ENCODE assay signal across 14 mouse cellular contexts in genomic region chr3:119419087-119419709, GRCm38 (mm10).
DNase-seq lines count a peak whose midpoint lies in the region; ATAC-seq and TF ChIP-seq lines count a peak whose summit lies in the region.
"Had no signal": no experiment of that assay in that cellular context is flagged by ENCODE, and none has a peak within 500 bp of the region (broad histone marks: within the 10 kb centered on the region; RNA-seq: fewer than 3 reads in every experiment).

No protein-coding gene starts in this region.

- peaks cover 12% of the 10 kb centered on the region for H3K4me1 ChIP-seq in forebrain, embryonic 13.5 days
- no peaks in the 10 kb centered on the region for H3K4me1 ChIP-seq in forebrain, embryonic 12.5 days
- H3K4me1 ChIP-seq: heart, embryonic 13.5 days; liver, embryonic 12.5 days had no signal

- no peak for TF ChIP-seq CTCF in brain, embryonic 14.5 days (IDR thresholded peaks at IDR 0.05; ENCODE audit: borderline replicate concordance, extremely low read depth, insufficient read depth, insufficient read length)

- no peaks in the 10 kb centered on the region for H3K36me3 ChIP-seq in forebrain, embryonic 13.5 days (ENCODE audit: poor library complexity, severe bottlenecking)
- H3K36me3 ChIP-seq in forebrain, embryonic 12.5 days (replicated peaks), result no peaks in the 10 kb centered on the region
- H3K36me3 ChIP-seq: heart, embryonic 13.5 days; liver, embryonic 12.5 days had no signal

- H3K4me2 ChIP-seq in forebrain, embryonic 13.5 days, result 0 out of 2 replicates have a peak overlapping the region, but pooled peaks have one; percentile 2
- H3K4me2 ChIP-seq in forebrain, embryonic 12.5 days, result no peak overlapping the region
- H3K4me2 ChIP-seq: heart, embryonic 13.5 days; liver, embryonic 12.5 days had no signal

- peak; percentile 12 to 21 for DNase-seq in layer of hippocampus, postnatal 14 days (ENCODE audit: low spot score in 2 of 2)
- no peak for DNase-seq in layer of hippocampus, postnatal 25 days (ENCODE audit: extremely low spot score in 1 of 2, low spot score in 1 of 2)
- peak; percentile 75 for DNase-seq in brain, embryonic 14.5 days (ENCODE audit: low read depth)
- DNase-seq in right cerebral cortex, postnatal 25 days, result peak; percentile 9
- DNase-seq in ovary, postnatal 10 days (ENCODE audit: low spot score), result no peak
- DNase-seq: cerebellum, adult 9-11 months; gastrocnemius, postnatal 36 days; kidney, adult 11 months; kidney, postnatal 14 days had no signal

- TF ChIP-seq POLR2A in brain, embryonic 14.5 days (IDR thresholded peaks at IDR 0.05; ENCODE audit: borderline replicate concordance, extremely low read depth, insufficient read depth, insufficient read length, poor library complexity, severe bottlenecking), result no peak

- no peaks in the 10 kb centered on the region for H3K27me3 ChIP-seq in forebrain, embryonic 13.5 days
- H3K27me3 ChIP-seq in forebrain, embryonic 12.5 days, result no peaks in the 10 kb centered on the region
- H3K27me3 ChIP-seq: heart, embryonic 13.5 days; liver, embryonic 12.5 days had no signal

- ATAC-seq in forebrain, embryonic 13.5 days, result peak; percentile 45; the same call in 1 of the 2 replicates
- no peak for ATAC-seq in forebrain, embryonic 12.5 days (ENCODE audit: low FRiP score)
- ATAC-seq: liver, embryonic 12.5 days had no signal

- H3K27ac ChIP-seq in forebrain, embryonic 13.5 days, result no peak overlapping the region
- no peak overlapping the region for H3K27ac ChIP-seq in forebrain, embryonic 12.5 days
- H3K27ac ChIP-seq: heart, embryonic 13.5 days; liver, embryonic 12.5 days had no signal

- no peak overlapping the region for H3K9ac ChIP-seq in forebrain, embryonic 13.5 days
- no peak overlapping the region for H3K9ac ChIP-seq in forebrain, embryonic 12.5 days
- H3K9ac ChIP-seq: heart, embryonic 13.5 days; liver, embryonic 12.5 days had no signal

- WGBS in forebrain, embryonic 13.5 days, result 57% methylated on average over 9 of the region's 9 CpGs
- 77% methylated on average over 9 of the region's 9 CpGs for WGBS in forebrain, embryonic 12.5 days

- H3K4me3 ChIP-seq in forebrain, embryonic 13.5 days, result no peak overlapping the region
- no peak overlapping the region for H3K4me3 ChIP-seq in forebrain, embryonic 12.5 days (replicated peaks)
- H3K4me3 ChIP-seq: heart, embryonic 13.5 days; liver, embryonic 12.5 days; myocyte had no signal

- 0 out of 2 replicates have a peak, but pooled peaks cover 6% of the 10 kb centered on the region for H3K9me3 ChIP-seq in forebrain, embryonic 13.5 days (replicated peaks)
- 0 out of 2 replicates have a peak, but pooled peaks cover 5% of the 10 kb centered on the region for H3K9me3 ChIP-seq in forebrain, embryonic 12.5 days

Comparison
In these comparisons a context has a peak if more than half of its experiments do, and no peak if none do; other contexts are left out.
1. DNase-seq: peak in layer of hippocampus, postnatal 14 days (2 of 2), brain, embryonic 14.5 days (single experiment) and right cerebral cortex, postnatal 25 days (single experiment); none in layer of hippocampus, postnatal 25 days (0 of 2) and ovary, postnatal 10 days (single experiment).